Comparison of ENCODE assay signal across 8 mouse cellular contexts in genomic region chr14:16448269-16448987, GRCm38 (mm10).
DNase-seq lines count a peak whose midpoint lies in the region; ATAC-seq and TF ChIP-seq lines count a peak whose summit lies in the region.
"Had no signal": no experiment of that assay in that cellular context is flagged by ENCODE, and none has a peak within 500 bp of the region (broad histone marks: within the 10 kb centered on the region; RNA-seq: fewer than 3 reads in every experiment).

No protein-coding gene starts in this region.

- peaks cover 2 to 18% of the 10 kb centered on the region in 2 experiments; a peak in 3 of 4 replicates for H3K4me1 ChIP-seq in CH12.LX (ENCODE audit: control insufficient read depth in 1 of 2, insufficient read depth in 2 of 2)
- H3K4me1 ChIP-seq in hindbrain, embryonic 10.5 days (replicated peaks): 0 out of 2 replicates have a peak, but pooled peaks cover 6% of the 10 kb centered on the region
- H3K4me1 ChIP-seq in liver, postnatal 0 days (ENCODE audit: insufficient read depth): no peaks in the 10 kb centered on the region

- H3K4me3 ChIP-seq in CH12.LX (replicated peaks in 1 of 3; ENCODE audit: low read depth in 2 of 3, low read length in 2 of 3, poor library complexity in 1 of 3): no peak overlapping the region
- H3K4me3 ChIP-seq in hindbrain, embryonic 10.5 days: no peak overlapping the region
- no peak overlapping the region for H3K4me3 ChIP-seq in liver, postnatal 0 days (ENCODE audit: low read depth, low read length)
- H3K4me3 ChIP-seq: heart, embryonic 13.5 days had no signal

- TF ChIP-seq RAD21 in CH12.LX (IDR thresholded peaks at IDR 0.05; ENCODE audit: low read depth, low read length): no peak

- H3K9ac ChIP-seq in CH12.LX (ENCODE audit: insufficient read depth, low read depth): no peak overlapping the region
- H3K9ac ChIP-seq in liver, postnatal 0 days (replicated peaks): no peak overlapping the region
- H3K9ac ChIP-seq: heart, embryonic 13.5 days had no signal

- WGBS in hindbrain, embryonic 10.5 days: 66% methylated on average over 4 of the region's 4 CpGs
- WGBS in liver, postnatal 0 days (ENCODE audit: insufficient replicate concordance): 33% methylated on average over 4 of the region's 4 CpGs

- no peak for TF ChIP-seq EP300 in CH12.LX (IDR thresholded peaks at IDR 0.05; ENCODE audit: low read length)
- TF ChIP-seq EP300 in liver, postnatal 0 days (IDR thresholded peaks at IDR 0.05; ENCODE audit: low read depth): no peak

- no peak for DNase-seq in CH12.LX (ENCODE audit: extremely low read depth)
- peak; percentile 26 for DNase-seq in c-Kit-positive CD71-positive TER-119-positive erythroid progenitor cells, embryonic 14.5 days (ENCODE audit: low spot score)
- peak; percentile 36 for DNase-seq in hindbrain, embryonic 10.5 days (ENCODE audit: low spot score)
- peak; percentile 43 for DNase-seq in liver, postnatal 0 days
- no peak for DNase-seq in layer of hippocampus, adult 18-20 months (ENCODE audit: low spot score in 2 of 2)
- DNase-seq in thymus, postnatal 4 days: no peak
- DNase-seq in right cerebral cortex, postnatal 10 days (ENCODE audit: low spot score in 2 of 2): no peak

- in situ Hi-C loops in CH12.LX (cut with MboI; ENCODE audit: low pct_ligation_motif_present, low pct_unique_long_range_greater_than_20kb, low sequenced_read_pairs): no loop called here

- no peak for TF ChIP-seq POLR2A in CH12.LX (IDR thresholded peaks at IDR 0.05; ENCODE audit: low read depth, low read length)

- H3K36me3 ChIP-seq in CH12.LX (replicated peaks in 1 of 2; ENCODE audit: control insufficient read depth in 1 of 2, insufficient read depth in 1 of 2, low read length in 1 of 2): no peaks in the 10 kb centered on the region
- H3K36me3 ChIP-seq in hindbrain, embryonic 10.5 days: no peaks in the 10 kb centered on the region
- H3K36me3 ChIP-seq in liver, postnatal 0 days (replicated peaks; ENCODE audit: insufficient read depth, low read length): no peaks in the 10 kb centered on the region

- H3K27ac ChIP-seq in CH12.LX (ENCODE audit: insufficient read depth, low read depth): no peak overlapping the region
- no peak overlapping the region for H3K27ac ChIP-seq in hindbrain, embryonic 10.5 days
- no peak overlapping the region for H3K27ac ChIP-seq in liver, postnatal 0 days (ENCODE audit: low read depth)

- no peak for TF ChIP-seq CTCF in CH12.LX (conservative IDR thresholded peaks at IDR 0.05 in 1 of 2, IDR thresholded peaks at IDR 0.05 in 1 of 2; ENCODE audit: low read depth in 2 of 2, low read length in 2 of 2)
- TF ChIP-seq CTCF in liver, postnatal 0 days (IDR thresholded peaks at IDR 0.05; ENCODE audit: low read depth): no peak

- no peaks in the 10 kb centered on the region for H3K79me2 ChIP-seq in CH12.LX (replicated peaks; ENCODE audit: control insufficient read depth, extremely low read depth, insufficient read depth, poor library complexity, severe bottlenecking)

- peak; percentile 81 for ATAC-seq in liver, postnatal 0 days

- no peaks in the 10 kb centered on the region for H3K9me3 ChIP-seq in CH12.LX (replicated peaks; ENCODE audit: low read length)
- no peaks in the 10 kb centered on the region for H3K9me3 ChIP-seq in hindbrain, embryonic 10.5 days
- no peaks in the 10 kb centered on the region for H3K9me3 ChIP-seq in liver, postnatal 0 days (ENCODE audit: low read length)
- H3K9me3 ChIP-seq: heart, embryonic 13.5 days had no signal

- peak overlapping the region; percentile 72 for H3K4me2 ChIP-seq in CH12.LX (ENCODE audit: insufficient read depth, low read depth, poor library complexity, severe bottlenecking)
- no peak overlapping the region for H3K4me2 ChIP-seq in liver, postnatal 0 days (ENCODE audit: low read depth, low read length)
- H3K4me2 ChIP-seq: heart, embryonic 13.5 days had no signal

- dilution Hi-C loops in CH12.LX (cut with MboI; ENCODE audit: extremely low pct_ligation_motif_present, extremely low pct_unique_long_range_greater_than_20kb, low sequenced_read_pairs): no loop called here

- no peaks in the 10 kb centered on the region for H3K27me3 ChIP-seq in CH12.LX (replicated peaks)
- H3K27me3 ChIP-seq in hindbrain, embryonic 10.5 days (ENCODE audit: insufficient read depth, poor library complexity, severe bottlenecking): no peaks in the 10 kb centered on the region
- no peaks in the 10 kb centered on the region for H3K27me3 ChIP-seq in liver, postnatal 0 days (ENCODE audit: insufficient read depth, low read length)
- H3K27me3 ChIP-seq: heart, embryonic 13.5 days had no signal

TF ChIP-seq in CH12.LX, 34 proteins besides CTCF, POLR2A, EP300 and RAD21:
- TF ChIP-seq PAX5 (IDR thresholded peaks at IDR 0.05; ENCODE audit: low read length) (no peak), SIN3A (IDR thresholded peaks at IDR 0.05; ENCODE audit: low read length) (no peak), TCF12 (IDR thresholded peaks at IDR 0.05; ENCODE audit: low read depth, low read length) (no peak), ZKSCAN1 (IDR thresholded peaks at IDR 0.05; ENCODE audit: borderline replicate concordance, low read depth, low read length) (no peak), NRF1 (IDR thresholded peaks at IDR 0.05; ENCODE audit: low read depth, low read length) (no peak), RCOR1 (conservative IDR thresholded peaks at IDR 0.05; ENCODE audit: low read depth, low read length) (no peak), USF2 (conservative IDR thresholded peaks at IDR 0.05; ENCODE audit: low read depth, low read length) (no peak), MXI1 (IDR thresholded peaks at IDR 0.05; ENCODE audit: low read depth, low read length) (no peak)

Comparison
In these comparisons a context has a peak if more than half of its experiments do, and no peak if none do; other contexts are left out.
1. DNase-seq: peak in c-Kit-positive CD71-positive TER-119-positive erythroid progenitor cells, embryonic 14.5 days (single experiment), hindbrain, embryonic 10.5 days (single experiment) and liver, postnatal 0 days (single experiment); none in CH12.LX (single experiment), layer of hippocampus, adult 18-20 months (0 of 2), thymus, postnatal 4 days (single experiment) and right cerebral cortex, postnatal 10 days (0 of 2).